Mouse (Mus musculus) skeletal muscle tissue, postnatal 0 days (tissue): ENCODE data around the gene U2af2. TPM values are rescaled to one million over a fixed set of nuclear protein-coding genes. Genes with fewer than 3 reads are reported as not detected.

Experiments
- microRNA-seq, 2 experiments: library from miRNA; unstranded; fragments of <30 nt; microRNA quantifications; one replicate each; pipeline ENCODE4; 2016
- polyA plus RNA-seq: library from polyadenylated mRNA; unstranded; fragments of >200 nt; fragmentation: Nextera tagmentation; extraction: Ambion mirVana; gene quantifications from 2 replicates; pipeline ENCODE4 v1.2.1, GENCODE M21; 2015

U2af2 gene
- polyA plus RNA-seq: 37.4 and 39.9 TPM in 2 replicates

GRCm38 (mm10) chr7:5061774-5062359, at the start of gene U2af2:
Gene U2af2 (plus strand): TSS chr7:5062143.

GRCm38 (mm10) chr7:5014251-5015117, 47.5 kb upstream of the U2af2 start, which contains the start of the genes Zfp524 and Fiz1:
Gene Zfp524 (plus strand): TSS chr7:5014415.
Gene Fiz1 (minus strand): TSS chr7:5014697.

GRCm38 (mm10) chr7:5015118-5016001, 46.6 kb upstream of the U2af2 start, which contains the start of gene Gm44973:
Gene Gm44973 (plus strand): TSS chr7:5015496.

GRCm38 (mm10) chr7:5020000-5020681, 41.8 kb upstream of the U2af2 start, which contains the start of the genes Zfp865 and Ccdc106:
Gene Zfp865 (plus strand): TSS chr7:5020376.
Gene Ccdc106 (plus strand): TSS chr7:5020553.

GRCm38 (mm10) chr7:5033818-5034217, 28.1 kb upstream of the U2af2 start, which contains the start of gene 4632433K11Rik:
Gene 4632433K11Rik (plus strand): TSS chr7:5034118.

GRCm38 (mm10) chr7:5038109-5038732, 23.7 kb upstream of the U2af2 start, which contains the start of gene Zfp784:
Gene Zfp784 (minus strand): TSS chr7:5038446.

GRCm38 (mm10) chr7:5051193-5052192, 10.4 kb upstream of the U2af2 start, which contains the start of gene Zfp580:
Gene Zfp580 (plus strand): TSS chr7:5051538.

GRCm38 (mm10) chr7:5080010-5080751, 18.2 kb downstream of the U2af2 start, which contains the start of gene Epn1:
Gene Epn1 (plus strand): TSS chr7:5080235.

GRCm38 (mm10) chr7:5116850-5117249, 54.9 kb downstream of the U2af2 start, which contains the start of gene Rfpl4:
Gene Rfpl4 (minus strand): TSS chr7:5116950.

GRCm38 (mm10) chr7:5125549-5126406, 63.8 kb downstream of the U2af2 start, which contains the start of gene Rasl2-9:
Gene Rasl2-9 (minus strand): TSS chr7:5125950.

Small RNA genes within 50 kb of the gene (microRNA-seq; reads per million reads assigned to microRNA genes)
- 0 reads per million in 2 experiments for gene Gm26217

Other genes with a start within 250 kb of the U2af2 start
- 106 and 115 TPM in 2 replicates for gene Ube2s, start 249.6 kb upstream of the U2af2 start, polyA plus RNA-seq
- gene Shisa7, start 217.4 kb upstream of the U2af2 start, polyA plus RNA-seq: not detected in 2 replicates
- gene Isoc2b, start 191.9 kb upstream of the U2af2 start, polyA plus RNA-seq: 3.2 and 8.0 TPM in 2 replicates
- 0.87 and 1.4 TPM in 2 replicates for gene Isoc2a, start 185.0 kb upstream of the U2af2 start, polyA plus RNA-seq
- 0.10 TPM in 1 of 2 replicates, not detected in the other for gene Gm36210, start 155.6 kb upstream of the U2af2 start, polyA plus RNA-seq
- gene Zfp628, start 146.9 kb upstream of the U2af2 start, polyA plus RNA-seq: 1.8 and 2.0 TPM in 2 replicates
- 0.66 and 1.3 TPM in 2 replicates for gene Nat14, start 140.1 kb upstream of the U2af2 start, polyA plus RNA-seq
- gene Ssc5d, start 136.4 kb upstream of the U2af2 start, polyA plus RNA-seq: 8.7 and 10.2 TPM in 2 replicates
- gene Sbk2, start 97.7 kb upstream of the U2af2 start, polyA plus RNA-seq: 6.5 and 8.4 TPM in 2 replicates
- not detected in 2 replicates for gene Sbk3, start 91.0 kb upstream of the U2af2 start, polyA plus RNA-seq
- 9.2 and 12.0 TPM in 2 replicates for gene Zfp579, start 66.0 kb upstream of the U2af2 start, polyA plus RNA-seq
- gene Zfp524, start 47.7 kb upstream of the U2af2 start, polyA plus RNA-seq: 14.0 and 16.9 TPM in 2 replicates
- 16.4 and 17.7 TPM in 2 replicates for gene Fiz1, start 47.4 kb upstream of the U2af2 start, polyA plus RNA-seq
- gene Gm44973, start 46.6 kb upstream of the U2af2 start, polyA plus RNA-seq: 0.17 and 1.3 TPM in 2 replicates
- gene Zfp865, start 41.8 kb upstream of the U2af2 start, polyA plus RNA-seq: 3.0 and 3.2 TPM in 2 replicates
- gene Ccdc106, start 41.6 kb upstream of the U2af2 start, polyA plus RNA-seq: 0.22 and 1.5 TPM in 2 replicates
- gene 4632433K11Rik, start 28.0 kb upstream of the U2af2 start, polyA plus RNA-seq: not detected in 2 replicates
- 6.2 and 7.1 TPM in 2 replicates for gene Zfp784, start 23.7 kb upstream of the U2af2 start, polyA plus RNA-seq
- 15.9 and 17.3 TPM in 2 replicates for gene Zfp580, start 10.6 kb upstream of the U2af2 start, polyA plus RNA-seq
- 37.1 and 45.9 TPM in 2 replicates for gene Epn1, start 18.1 kb downstream of the U2af2 start, polyA plus RNA-seq
- gene Rfpl4, start 54.8 kb downstream of the U2af2 start, polyA plus RNA-seq: not detected in 2 replicates
- 1.1 and 1.8 TPM in 2 replicates for gene Rasl2-9, start 63.8 kb downstream of the U2af2 start, polyA plus RNA-seq
- not detected in 2 replicates for gene Vmn1r55, start 87.5 kb downstream of the U2af2 start, polyA plus RNA-seq
- gene Vmn1r56, start 134.6 kb downstream of the U2af2 start, polyA plus RNA-seq: not detected in 2 replicates
- not detected in 2 replicates for gene Vmn1r57, start 156.3 kb downstream of the U2af2 start, polyA plus RNA-seq